Mouse (Mus musculus) activated CD4-positive, CD25-positive, alpha-beta regulatory T cell (primary cell): ENCODE measurements around the gene Lpar5. TPM values are rescaled to one million over a fixed set of nuclear protein-coding genes. Genes with fewer than 3 reads are reported as not detected.

Source experiments
- polyA plus RNA-seq, 2 experiments: library from polyadenylated mRNA; unstranded; fragments of 100-300 nt; shearing (Covaris generic); gene quantifications; one replicate each; pipeline ENCODE4 v1.2.1; 2017

Lpar5 gene
- 10 to 100 TPM; 17.3 to 20.6 TPM for polyA plus RNA-seq

GRCm38 (mm10) chr6:125067571-125067995 lies at the start of gene Lpar5:
Gene Lpar5 (plus strand): TSS chr6:125067920.

GRCm38 (mm10) chr6:125039533-125040153 lies 28.1 kb upstream of the Lpar5 start, which contains the start of gene Ing4:
Gene Ing4 (plus strand): TSS chr6:125039760.

GRCm38 (mm10) chr6:125049678-125050077 lies 18.0 kb upstream of the Lpar5 start, which contains the start of gene Acrbp:
Gene Acrbp (plus strand): TSS chr6:125049689.

GRCm38 (mm10) chr6:125095391-125096278 lies 27.9 kb downstream of the Lpar5 start, which contains the start of gene Chd4:
Gene Chd4 (plus strand): TSS chr6:125095981.

GRCm38 (mm10) chr6:125131302-125132156 lies 63.8 kb downstream of the Lpar5 start, which contains the start of gene Nop2:
Gene Nop2 (plus strand): TSS chr6:125131909.

Other genes starting within 250 kb of the Lpar5 start
- 10 to 100 TPM; 71.4 to 93.4 TPM for gene Usp5, start 238.4 kb upstream of the Lpar5 start, polyA plus RNA-seq
- gene Cdca3, start 238.4 kb upstream of the Lpar5 start, polyA plus RNA-seq: 10 to 100 TPM; 22.6 to 23.4 TPM
- gene Gnb3, start 227.6 kb upstream of the Lpar5 start, polyA plus RNA-seq: under 1 TPM in 1 of 2 experiments, not detected in 1; 0.25 TPM
- gene P3h3, start 210.2 kb upstream of the Lpar5 start, polyA plus RNA-seq: under 1 TPM; 0.09 to 0.49 TPM
- under 1 TPM; 0.26 to 0.48 TPM for gene Gpr162, start 203.9 kb upstream of the Lpar5 start, polyA plus RNA-seq
- gene Cd4, start 179.7 kb upstream of the Lpar5 start, polyA plus RNA-seq: 100 to 1,000 TPM; 318 to 460 TPM
- 10 to 100 TPM in 1 of 2 experiments, 1 to 10 TPM in 1; 7.9 to 13.9 TPM for gene Lag3, start 156.2 kb upstream of the Lpar5 start, polyA plus RNA-seq
- 10 to 100 TPM; 48.9 to 51.3 TPM for gene Ptms, start 147.8 kb upstream of the Lpar5 start, polyA plus RNA-seq
- 100 to 1,000 TPM; 180 to 204 TPM for gene Mlf2, start 136.5 kb upstream of the Lpar5 start, polyA plus RNA-seq
- 10 to 100 TPM; 63.1 to 67.0 TPM for gene Cops7a, start 102.4 kb upstream of the Lpar5 start, polyA plus RNA-seq
- gene Pianp, start 71.2 kb upstream of the Lpar5 start, polyA plus RNA-seq: under 1 TPM; 0.27 to 0.44 TPM
- gene Zfp384, start 58.8 kb upstream of the Lpar5 start, polyA plus RNA-seq: 10 to 100 TPM; 61.9 to 62.5 TPM
- 100 to 1,000 TPM in 1 of 2 experiments, 10 to 100 TPM in 1; 69.9 to 101 TPM for gene Ing4, start 28.2 kb upstream of the Lpar5 start, polyA plus RNA-seq
- gene Acrbp, start 18.2 kb upstream of the Lpar5 start, polyA plus RNA-seq: 10 to 100 TPM; 11.4 to 13.3 TPM
- gene Chd4, start 28.1 kb downstream of the Lpar5 start, polyA plus RNA-seq: 10 to 100 TPM; 59.3 to 68.3 TPM
- 10 to 100 TPM; 26.8 to 42.5 TPM for gene Nop2, start 64.0 kb downstream of the Lpar5 start, polyA plus RNA-seq
- 10 to 100 TPM; 20.1 to 25.5 TPM for gene Iffo1, start 77.3 kb downstream of the Lpar5 start, polyA plus RNA-seq
- gene Gapdh, start 98.5 kb downstream of the Lpar5 start, polyA plus RNA-seq: 100 to 1,000 TPM; 334 to 346 TPM
- 10 to 100 TPM; 31.2 to 32.5 TPM for gene Ncapd2, start 123.8 kb downstream of the Lpar5 start, polyA plus RNA-seq
- 100 to 1,000 TPM; 101 to 117 TPM for gene Mrpl51, start 123.9 kb downstream of the Lpar5 start, polyA plus RNA-seq
- gene Vamp1, start 147.6 kb downstream of the Lpar5 start, polyA plus RNA-seq: 10 to 100 TPM; 38.0 to 43.4 TPM
- 100 to 1,000 TPM in 1 of 2 experiments, 10 to 100 TPM in 1; 87.5 to 133 TPM for gene Tapbpl, start 163.9 kb downstream of the Lpar5 start, polyA plus RNA-seq
- 100 to 1,000 TPM; 384 to 542 TPM for gene Cd27, start 169.1 kb downstream of the Lpar5 start, polyA plus RNA-seq
- 1 to 10 TPM in 1 of 2 experiments, under 1 TPM in 1; 0.71 to 1.2 TPM for gene Tuba3a, start 218.1 kb downstream of the Lpar5 start, polyA plus RNA-seq
- 1 to 10 TPM in 1 of 2 experiments, under 1 TPM in 1; 0.50 to 2.3 TPM for gene Ltbr, start 246.0 kb downstream of the Lpar5 start, polyA plus RNA-seq